Mouse (Mus musculus): Measurements from ENCODE around the gene Adamtsl3.

GRCm38 (mm10) chr7:82494220-82494619 lies 158.7 kb downstream of the Adamtsl3 start:
- TF ChIP-seq CTCF (IDR thresholded peaks at IDR 0.05; ENCODE audit: extremely low read depth, insufficient read depth, low read length): no peak
- no peak for TF ChIP-seq POLR2A (IDR thresholded peaks at IDR 0.05; ENCODE audit: extremely low read depth, insufficient read depth, low read length)

Data from cortical plate, adult 2 months (tissue).